23 mouse cellular contexts compared by ENCODE assay signal in the genomic region with DNA sequence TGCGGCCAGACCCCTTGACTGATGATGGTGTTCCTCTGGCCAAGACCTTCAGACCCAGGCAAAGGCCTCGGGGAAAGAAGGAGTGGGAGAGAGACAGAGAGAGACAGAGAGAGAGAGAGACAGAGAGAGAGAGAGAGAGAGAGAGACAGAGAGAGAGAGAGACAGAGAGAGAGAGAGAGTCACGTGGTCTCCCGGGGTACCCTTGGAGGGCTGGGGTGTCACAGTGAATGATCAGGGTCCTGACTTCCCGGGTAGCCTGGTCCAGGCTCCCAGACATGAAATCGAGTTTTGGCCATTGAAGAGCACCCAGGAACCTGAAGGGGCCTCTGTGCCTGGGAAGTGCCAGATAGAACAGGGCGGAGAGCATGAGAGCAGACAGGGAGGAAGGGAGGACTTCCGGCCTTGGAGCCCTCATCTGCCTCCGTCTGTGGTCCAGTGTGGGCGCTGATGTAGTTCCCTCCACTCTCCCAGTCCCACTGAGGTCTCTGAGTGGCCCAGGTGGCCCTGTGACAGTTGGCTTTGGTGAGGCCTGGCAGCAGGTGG. TPM values are rescaled to one million over a fixed set of nuclear protein-coding genes. Genes with fewer than 3 reads are reported as not detected.
DNase-seq lines count a peak whose midpoint lies in the region; ATAC-seq lines count a peak whose summit lies in the region.
"Had no signal": no experiment of that assay in that cellular context is flagged by ENCODE, and none has a peak within 500 bp of the region (broad histone marks: within the 10 kb centered on the region; RNA-seq: fewer than 3 reads in every experiment).

No protein-coding gene starts in this region.

- H3K4me1 ChIP-seq in forebrain, embryonic 10.5 days = peaks cover 37% of the 10 kb centered on the region
- H3K4me1 ChIP-seq in forebrain, embryonic 12.5 days = peaks cover 28% of the 10 kb centered on the region
- peaks cover 25% of the 10 kb centered on the region for H3K4me1 ChIP-seq in hindbrain, embryonic 12.5 days
- peaks cover 13% of the 10 kb centered on the region; the same call in 1 of the 2 replicates for H3K4me1 ChIP-seq in hindbrain, embryonic 14.5 days (replicated peaks; ENCODE audit: control insufficient read depth, insufficient read depth, low read length)

- DNase-seq in forebrain, embryonic 10.5 days (ENCODE audit: extremely low spot score, low spot score) = no peak
- DNase-seq in hindbrain, embryonic 14.5 days (ENCODE audit: low spot score) = no peak
- DNase-seq in thymus, postnatal 0 days (ENCODE audit: low spot score) = peak; percentile 13
- DNase-seq in thymus, postnatal 14 days = no peak
- DNase-seq in natural killer cell, adult 2 months (ENCODE audit: low spot score in 2 of 2) = no peak
- no peak for DNase-seq in c-Kit-positive CD71-positive TER-119-positive erythroid progenitor cells, embryonic 14.5 days (ENCODE audit: low spot score)
- DNase-seq: adrenal gland, postnatal 10 days; cerebellum, adult 9-11 months; forebrain, postnatal 0 days; kidney, adult 18-20 months; lung, adult 2 months; right cerebral cortex, postnatal 4 days; thymus, adult 2 months had no signal

- H3K9ac ChIP-seq in forebrain, embryonic 12.5 days = no peak overlapping the region
- H3K9ac ChIP-seq in hindbrain, embryonic 12.5 days = no peak overlapping the region
- no peak overlapping the region for H3K9ac ChIP-seq in hindbrain, embryonic 14.5 days
- H3K9ac ChIP-seq: embryonic facial prominence, embryonic 12.5 days; heart, embryonic 15.5 days had no signal

- no peak overlapping the region for H3K4me2 ChIP-seq in forebrain, embryonic 12.5 days
- no peak overlapping the region for H3K4me2 ChIP-seq in hindbrain, embryonic 12.5 days (replicated peaks)
- no peak overlapping the region for H3K4me2 ChIP-seq in hindbrain, embryonic 14.5 days (replicated peaks)
- H3K4me2 ChIP-seq: embryonic facial prominence, embryonic 12.5 days; heart, embryonic 15.5 days had no signal

- H3K4me3 ChIP-seq in forebrain, embryonic 10.5 days = no peak overlapping the region
- H3K4me3 ChIP-seq in forebrain, embryonic 12.5 days (replicated peaks) = no peak overlapping the region
- H3K4me3 ChIP-seq in hindbrain, embryonic 12.5 days = no peak overlapping the region
- no peak overlapping the region for H3K4me3 ChIP-seq in hindbrain, embryonic 14.5 days (replicated peaks; ENCODE audit: low read length)
- H3K4me3 ChIP-seq: embryonic facial prominence, embryonic 12.5 days; heart, embryonic 15.5 days had no signal

- H3K27me3 ChIP-seq in forebrain, embryonic 10.5 days (ENCODE audit: poor library complexity, severe bottlenecking) = no peaks in the 10 kb centered on the region
- H3K27me3 ChIP-seq in forebrain, embryonic 12.5 days = no peaks in the 10 kb centered on the region
- H3K27me3 ChIP-seq in hindbrain, embryonic 12.5 days = no peaks in the 10 kb centered on the region
- H3K27me3 ChIP-seq in hindbrain, embryonic 14.5 days (ENCODE audit: control insufficient read depth, insufficient read depth, low read length) = no peaks in the 10 kb centered on the region
- H3K27me3 ChIP-seq: embryonic facial prominence, embryonic 12.5 days had no signal

- 0 out of 2 replicates have a peak overlapping the region, but pooled peaks have one; percentile 12 for H3K27ac ChIP-seq in forebrain, embryonic 10.5 days
- H3K27ac ChIP-seq in forebrain, embryonic 12.5 days = no peak overlapping the region
- H3K27ac ChIP-seq in hindbrain, embryonic 12.5 days = 0 out of 2 replicates have a peak overlapping the region, but pooled peaks have one; percentile 12
- no peak overlapping the region for H3K27ac ChIP-seq in hindbrain, embryonic 14.5 days
- H3K27ac ChIP-seq: heart, embryonic 15.5 days; kidney, postnatal 0 days had no signal

- H3K9me3 ChIP-seq in forebrain, embryonic 10.5 days = no peaks in the 10 kb centered on the region
- H3K9me3 ChIP-seq in forebrain, embryonic 12.5 days = no peaks in the 10 kb centered on the region
- no peaks in the 10 kb centered on the region for H3K9me3 ChIP-seq in hindbrain, embryonic 12.5 days (replicated peaks)
- no peaks in the 10 kb centered on the region for H3K9me3 ChIP-seq in hindbrain, embryonic 14.5 days (ENCODE audit: control insufficient read depth, low read length)
- H3K9me3 ChIP-seq: embryonic facial prominence, embryonic 12.5 days; heart, embryonic 15.5 days had no signal

- peaks cover 66% of the 10 kb centered on the region for H3K36me3 ChIP-seq in forebrain, embryonic 10.5 days (replicated peaks)
- H3K36me3 ChIP-seq in forebrain, embryonic 12.5 days (replicated peaks) = peaks cover 49% of the 10 kb centered on the region
- H3K36me3 ChIP-seq in hindbrain, embryonic 12.5 days = peaks cover 53% of the 10 kb centered on the region
- H3K36me3 ChIP-seq in hindbrain, embryonic 14.5 days (replicated peaks; ENCODE audit: control insufficient read depth, insufficient read depth) = peaks cover 60% of the 10 kb centered on the region
- H3K36me3 ChIP-seq: heart, embryonic 15.5 days had no signal

- no peak for ATAC-seq in forebrain, embryonic 12.5 days (ENCODE audit: low FRiP score)
- no peak for ATAC-seq in hindbrain, embryonic 12.5 days (ENCODE audit: low FRiP score)
- no peak for ATAC-seq in hindbrain, embryonic 14.5 days (ENCODE audit: low FRiP score)
- ATAC-seq: activated CD4-positive, CD25-positive, alpha-beta regulatory T cell, adult 4 months; forebrain, postnatal 0 days had no signal

- 90% methylated on average over 10 of the region's 10 CpGs for WGBS in forebrain, embryonic 10.5 days
- WGBS in forebrain, embryonic 12.5 days = 87% methylated on average over 10 of the region's 10 CpGs
- 93% methylated on average over 10 of the region's 10 CpGs for WGBS in hindbrain, embryonic 12.5 days
- 92% methylated on average over 9 of the region's 10 CpGs for WGBS in hindbrain, embryonic 14.5 days

RNA-seq across cellular contexts. Expression of a gene that starts 31.3 kb away (rescaled TPM):
- polyA plus RNA-seq in forebrain, embryonic 10.5 days (2016; fragmentation: Nextera tagmentation; extraction: Ambion mirVana) = not detected in 2 replicates
- polyA plus RNA-seq in forebrain, embryonic 12.5 days (2016; fragmentation: Nextera tagmentation; extraction: Ambion mirVana) = 0.08 TPM in 1 of 2 replicates, not detected in the other
- 0.06 TPM in 1 of 2 replicates, not detected in the other for polyA plus RNA-seq in hindbrain, embryonic 12.5 days (2016; fragmentation: Nextera tagmentation; extraction: Ambion mirVana)
- polyA plus RNA-seq in hindbrain, embryonic 14.5 days (2014; fragmentation: Nextera tagmentation; extraction: Ambion mirVana) = 0.07 and 0.12 TPM in 2 replicates
- 0.05 and 0.12 TPM in 2 replicates for polyA plus RNA-seq in thymus, postnatal 0 days (2015; fragmentation: Nextera tagmentation; extraction: Ambion mirVana)
- polyA plus RNA-seq: activated CD4-positive, CD25-positive, alpha-beta regulatory T cell, adult 4 months; embryonic facial prominence, embryonic 12.5 days; heart, embryonic 15.5 days; kidney, postnatal 0 days; neural tube, embryonic 11.5 days; stomach, embryonic 16.5 days had no signal

RNA-seq across cellular contexts. Expression of a gene that starts 43.5 kb away (rescaled TPM):
- polyA plus RNA-seq in forebrain, embryonic 10.5 days (2016; fragmentation: Nextera tagmentation; extraction: Ambion mirVana) = not detected in 2 replicates
- not detected in 2 replicates for polyA plus RNA-seq in forebrain, embryonic 12.5 days (2016; fragmentation: Nextera tagmentation; extraction: Ambion mirVana)
- not detected in 2 replicates for polyA plus RNA-seq in hindbrain, embryonic 12.5 days (2016; fragmentation: Nextera tagmentation; extraction: Ambion mirVana)
- polyA plus RNA-seq in hindbrain, embryonic 14.5 days (2014; fragmentation: Nextera tagmentation; extraction: Ambion mirVana) = not detected in 2 replicates
- not detected in 2 replicates for polyA plus RNA-seq in thymus, postnatal 0 days (2015; fragmentation: Nextera tagmentation; extraction: Ambion mirVana)
- polyA plus RNA-seq: activated CD4-positive, CD25-positive, alpha-beta regulatory T cell, adult 4 months; embryonic facial prominence, embryonic 12.5 days; erythroblast, embryonic 14.5 days; forebrain, postnatal 0 days; heart, embryonic 15.5 days; kidney, postnatal 0 days; limb, embryonic 14.5 days; lung, adult 2 months; neural tube, embryonic 11.5 days; stomach, embryonic 16.5 days; thymus, adult 2 months had no signal

RNA-seq across cellular contexts. Expression of a gene that starts 51.2 kb away (rescaled TPM):
- 50.0 and 52.2 TPM in 2 replicates for polyA plus RNA-seq in forebrain, embryonic 10.5 days (2016; fragmentation: Nextera tagmentation; extraction: Ambion mirVana)
- 105 and 111 TPM in 2 replicates for polyA plus RNA-seq in forebrain, embryonic 12.5 days (2016; fragmentation: Nextera tagmentation; extraction: Ambion mirVana)
- polyA plus RNA-seq in hindbrain, embryonic 12.5 days (2016; fragmentation: Nextera tagmentation; extraction: Ambion mirVana) = 118 and 122 TPM in 2 replicates
- polyA plus RNA-seq in hindbrain, embryonic 14.5 days (2014; fragmentation: Nextera tagmentation; extraction: Ambion mirVana) = 93.8 and 94.1 TPM in 2 replicates
- 29.0 and 38.1 TPM in 2 replicates for polyA plus RNA-seq in thymus, postnatal 0 days (2015; fragmentation: Nextera tagmentation; extraction: Ambion mirVana)

Comparison
In these comparisons a context has a peak if more than half of its experiments do, and no peak if none do; other contexts are left out.
1. H3K27ac ChIP-seq: peak in forebrain, embryonic 10.5 days (single experiment) and hindbrain, embryonic 12.5 days (single experiment); none in forebrain, embryonic 12.5 days (single experiment) and hindbrain, embryonic 14.5 days (single experiment).